Mouse (Mus musculus): ENCODE measurements around the gene Sik3. TPM values are rescaled to one million over a fixed set of nuclear protein-coding genes. Genes with fewer than 3 reads are reported as not detected.
"Not testable (repeated sequence)": the region's sequence is repeated elsewhere in the genome, so short reads cannot be mapped to it uniquely, and the experiment has no call there.

The Sik3 gene
- polyA plus RNA-seq, 1 experiment from 2014 or later: 9.6 TPM

DNA sequence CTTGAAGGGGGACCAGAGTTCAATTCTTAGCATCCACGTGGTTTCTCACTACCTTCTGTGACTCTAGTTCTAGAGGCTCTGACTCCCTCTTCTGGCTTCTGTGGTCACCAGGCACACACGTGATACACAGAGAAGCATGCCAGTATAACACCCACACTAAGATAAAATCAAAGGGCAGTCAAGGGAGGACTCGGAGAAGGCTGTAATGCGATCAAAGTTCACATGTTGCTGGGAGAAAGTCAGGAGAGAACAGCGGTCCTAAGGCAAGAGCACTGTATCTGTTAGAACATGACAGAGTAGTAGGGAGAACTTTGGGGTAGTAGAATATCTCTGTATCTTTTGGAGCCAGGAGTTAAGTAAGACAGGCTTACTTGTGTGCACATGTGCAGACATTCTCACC is 136.8 kb downstream of the Sik3 start:
- H3K4me3 ChIP-seq (ENCODE audit: low read depth, low read length): no peak overlapping the region
- H3K4me2 ChIP-seq (ENCODE audit: low read length): no peak overlapping the region
- no peak for DNase-seq (ENCODE audit: low spot score)
- H3K9ac ChIP-seq (ENCODE audit: low read length): no peak overlapping the region
- 80% methylated on average over 5 of the region's 5 CpGs for WGBS
- no peak overlapping the region for H3K27ac ChIP-seq (ENCODE audit: low read depth)
- H3K4me1 ChIP-seq (replicated peaks; ENCODE audit: control insufficient read depth, insufficient read depth, low read length): peaks cover 30% of the 10 kb centered on the region
- ATAC-seq (replicated peaks; ENCODE audit: low FRiP score, low TSS enrichment, low read depth): no peak
- H3K27me3 ChIP-seq (replicated peaks; ENCODE audit: control insufficient read depth, insufficient read depth, low read length): no peaks in the 10 kb centered on the region
- H3K36me3 ChIP-seq (ENCODE audit: control insufficient read depth, insufficient read depth, low read length): no peaks in the 10 kb centered on the region
- H3K9me3 ChIP-seq (ENCODE audit: control insufficient read depth, low read length): no peaks in the 10 kb centered on the region

DNA sequence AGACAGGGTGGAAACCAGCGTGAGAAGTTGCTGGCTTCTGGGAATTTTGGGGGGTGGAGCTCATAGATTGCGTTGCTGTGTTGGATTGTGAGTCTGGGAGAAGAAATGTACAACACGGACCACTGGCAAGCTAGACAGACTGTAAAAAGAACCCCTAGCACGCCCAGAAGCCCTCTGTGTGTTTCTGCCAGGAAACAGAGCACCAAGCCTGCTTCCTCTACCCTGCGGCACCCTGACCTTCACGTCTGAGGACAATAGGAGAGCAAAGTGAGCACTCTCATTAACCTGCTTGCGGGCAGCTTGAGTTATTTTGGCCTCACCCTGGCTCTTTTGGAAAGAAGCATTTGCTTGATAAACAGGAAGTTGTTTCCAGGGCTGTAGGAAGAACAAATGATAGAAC is 137.5 kb downstream of the Sik3 start:
- Histone ChIP-seq H3K9ac (ENCODE audit: low read length) (no peak overlapping the region), H3K4me3 (ENCODE audit: low read depth, low read length) (no peak overlapping the region), H3K9me3 (ENCODE audit: control insufficient read depth, low read length) (no peaks in the 10 kb centered on the region), H3K4me2 (ENCODE audit: low read length) (no peak overlapping the region), H3K36me3 (ENCODE audit: control insufficient read depth, insufficient read depth, low read length) (no peaks in the 10 kb centered on the region), H3K27ac (ENCODE audit: low read depth) (peak overlapping the region; percentile 80; the same call in 1 of the 2 replicates), H3K4me1 (replicated peaks; ENCODE audit: control insufficient read depth, insufficient read depth, low read length) (peaks cover 36% of the 10 kb centered on the region), H3K27me3 (replicated peaks; ENCODE audit: control insufficient read depth, insufficient read depth, low read length) (no peaks in the 10 kb centered on the region)
- WGBS: 68% methylated on average over 7 of the region's 7 CpGs
- DNase-seq (ENCODE audit: low spot score): no peak
- no peak for ATAC-seq (replicated peaks; ENCODE audit: low FRiP score, low TSS enrichment, low read depth)

DNA sequence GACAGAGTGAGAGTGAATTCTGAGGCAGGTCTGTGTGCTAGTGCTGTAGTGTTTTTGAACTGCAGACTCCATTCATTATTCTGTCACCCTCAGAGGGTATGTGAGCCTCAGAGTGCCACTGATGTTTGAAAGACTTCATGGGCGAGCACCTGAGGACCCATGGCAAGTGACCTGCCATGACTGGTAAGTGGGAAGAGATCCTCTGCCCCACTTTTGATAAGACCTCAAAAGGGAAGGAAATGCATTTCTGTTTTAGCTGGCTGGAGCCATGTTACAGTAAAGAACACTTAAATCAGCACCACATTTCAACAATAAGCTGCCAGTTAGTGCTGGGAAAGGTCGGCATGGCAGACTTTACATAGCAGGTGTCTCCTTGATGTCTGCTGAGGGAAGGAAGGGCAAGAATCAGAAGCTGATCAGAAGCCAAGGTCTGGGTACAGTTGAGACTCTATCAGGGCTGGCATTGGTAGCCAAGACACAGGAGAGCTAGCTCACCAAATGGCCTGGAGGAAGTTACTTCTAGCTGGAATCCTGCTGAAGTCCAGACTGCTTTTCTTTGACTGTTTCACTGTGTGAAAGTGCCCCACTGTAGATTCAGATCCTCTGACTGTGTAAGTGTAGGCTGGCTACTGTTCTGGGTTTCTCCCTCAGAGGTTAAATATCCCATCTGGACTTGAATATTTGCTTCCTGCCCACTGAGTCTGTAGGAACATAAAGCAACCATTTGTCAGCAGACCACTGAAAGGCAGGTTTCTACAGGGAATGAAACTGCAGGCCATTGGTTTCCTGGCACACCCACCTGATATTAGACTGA is 138.5 kb downstream of the Sik3 start:
- no peaks in the 10 kb centered on the region for H3K36me3 ChIP-seq (ENCODE audit: control insufficient read depth, insufficient read depth, low read length)
- no peak overlapping the region for H3K4me3 ChIP-seq (ENCODE audit: low read depth, low read length)
- ATAC-seq (replicated peaks; ENCODE audit: low FRiP score, low TSS enrichment, low read depth): no peak
- H3K9ac ChIP-seq (ENCODE audit: low read length): no peak overlapping the region
- 60% methylated on average over 2 of the region's 2 CpGs for WGBS
- no peaks in the 10 kb centered on the region for H3K27me3 ChIP-seq (replicated peaks; ENCODE audit: control insufficient read depth, insufficient read depth, low read length)
- H3K27ac ChIP-seq (ENCODE audit: low read depth): peak overlapping the region; percentile 80
- H3K4me1 ChIP-seq (replicated peaks; ENCODE audit: control insufficient read depth, insufficient read depth, low read length): peaks cover 39% of the 10 kb centered on the region
- no peaks in the 10 kb centered on the region for H3K9me3 ChIP-seq (ENCODE audit: control insufficient read depth, low read length)
- DNase-seq (ENCODE audit: low spot score): no peak
- peak overlapping the region; percentile 25; the same call in 1 of the 2 replicates for H3K4me2 ChIP-seq (ENCODE audit: low read length)

DNA sequence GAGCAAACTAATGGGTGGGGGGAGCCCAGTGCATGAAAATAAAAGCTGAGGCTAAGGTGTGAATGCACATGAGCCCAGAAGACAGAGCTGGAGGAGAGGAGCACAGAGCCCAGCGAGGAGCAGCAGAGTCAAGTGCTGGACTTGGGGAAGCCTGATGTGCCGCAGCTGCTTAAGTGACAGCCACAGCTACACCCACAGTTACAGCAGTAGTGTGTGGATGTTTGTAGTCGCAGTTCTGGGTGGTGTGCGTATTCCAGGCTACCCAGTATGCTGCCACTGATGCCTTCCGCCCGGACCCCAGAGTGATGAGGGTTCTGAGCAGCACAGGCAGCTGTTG is 139.1 kb downstream of the Sik3 start:
- DNase-seq (ENCODE audit: low spot score) (peak; percentile 65), ATAC-seq (replicated peaks; ENCODE audit: low FRiP score, low TSS enrichment, low read depth) (peak; percentile 67)
- Histone ChIP-seq H3K9me3 (ENCODE audit: control insufficient read depth, low read length) (no peaks in the 10 kb centered on the region), H3K9ac (ENCODE audit: low read length) (no peak overlapping the region), H3K4me2 (ENCODE audit: low read length) (peak overlapping the region; percentile 25; the same call in 1 of the 2 replicates), H3K27me3 (replicated peaks; ENCODE audit: control insufficient read depth, insufficient read depth, low read length) (no peaks in the 10 kb centered on the region), H3K27ac (ENCODE audit: low read depth) (peak overlapping the region; percentile 80), H3K36me3 (ENCODE audit: control insufficient read depth, insufficient read depth, low read length) (no peaks in the 10 kb centered on the region), H3K4me3 (ENCODE audit: low read depth, low read length) (no peak overlapping the region), H3K4me1 (replicated peaks; ENCODE audit: control insufficient read depth, insufficient read depth, low read length) (peaks cover 39% of the 10 kb centered on the region)
- WGBS: 46% methylated on average over 6 of the region's 6 CpGs

DNA sequence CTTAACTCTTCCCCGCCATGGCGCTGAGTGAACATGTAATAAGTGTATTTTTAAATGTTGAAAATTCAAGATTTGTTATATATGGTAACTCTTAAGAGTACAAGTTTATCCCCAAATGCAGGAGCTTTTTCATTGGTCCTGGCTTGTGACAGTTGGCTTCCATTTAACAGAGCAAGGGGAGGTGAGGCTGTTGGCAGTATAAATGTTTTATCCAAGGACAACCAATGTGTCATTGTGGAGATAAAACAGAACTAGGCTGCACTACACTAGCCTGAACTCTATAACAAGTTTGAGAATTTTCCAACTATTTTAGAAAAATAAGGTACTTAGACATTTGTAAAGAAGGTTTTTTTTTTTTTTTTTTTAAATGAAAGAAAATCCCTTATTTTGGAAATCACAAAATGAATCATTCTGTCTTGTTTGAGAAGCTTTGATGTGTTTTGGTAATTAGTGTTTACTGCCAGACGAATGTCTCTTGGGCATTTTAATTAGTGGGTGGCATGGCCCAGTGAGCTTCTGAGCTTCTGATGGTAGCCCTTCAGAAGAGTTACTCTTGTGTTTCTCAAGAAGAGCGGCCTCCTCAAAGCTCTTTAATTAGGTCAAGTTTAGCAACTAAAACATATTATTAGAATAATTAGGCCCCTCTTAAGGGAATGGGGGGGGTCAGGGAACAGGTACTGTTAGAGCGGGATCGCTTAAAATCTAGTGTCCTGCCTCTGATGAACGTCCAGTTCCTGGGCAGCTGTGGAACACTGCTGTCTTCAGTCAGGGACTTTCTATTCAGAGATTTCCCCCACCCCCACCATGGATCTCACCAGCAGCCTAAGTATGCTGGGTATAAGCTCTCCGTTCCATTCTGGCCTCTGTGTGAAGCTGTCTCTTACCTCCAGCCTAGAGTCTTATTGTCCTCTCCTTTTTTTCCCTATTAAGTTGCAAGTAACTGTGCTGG is 139.7 kb downstream of the Sik3 start:
- Histone ChIP-seq H3K36me3 (ENCODE audit: control insufficient read depth, insufficient read depth, low read length) (peaks cover 3% of the 10 kb centered on the region; the same call in 1 of the 2 replicates), H3K9ac (ENCODE audit: low read length) (no peak overlapping the region), H3K9me3 (ENCODE audit: control insufficient read depth, low read length) (no peaks in the 10 kb centered on the region), H3K4me2 (ENCODE audit: low read length) (peak overlapping the region; percentile 25; the same call in 1 of the 2 replicates), H3K27me3 (replicated peaks; ENCODE audit: control insufficient read depth, insufficient read depth, low read length) (no peaks in the 10 kb centered on the region), H3K4me1 (replicated peaks; ENCODE audit: control insufficient read depth, insufficient read depth, low read length) (peaks cover 39% of the 10 kb centered on the region), H3K4me3 (ENCODE audit: low read depth, low read length) (no peak overlapping the region), H3K27ac (ENCODE audit: low read depth) (peak overlapping the region; percentile 80)
- WGBS: 51% methylated on average over 8 of the region's 8 CpGs
- DNase-seq (ENCODE audit: low spot score): no peak
- peak; percentile 84 for ATAC-seq (replicated peaks; ENCODE audit: low FRiP score, low TSS enrichment, low read depth)

DNA sequence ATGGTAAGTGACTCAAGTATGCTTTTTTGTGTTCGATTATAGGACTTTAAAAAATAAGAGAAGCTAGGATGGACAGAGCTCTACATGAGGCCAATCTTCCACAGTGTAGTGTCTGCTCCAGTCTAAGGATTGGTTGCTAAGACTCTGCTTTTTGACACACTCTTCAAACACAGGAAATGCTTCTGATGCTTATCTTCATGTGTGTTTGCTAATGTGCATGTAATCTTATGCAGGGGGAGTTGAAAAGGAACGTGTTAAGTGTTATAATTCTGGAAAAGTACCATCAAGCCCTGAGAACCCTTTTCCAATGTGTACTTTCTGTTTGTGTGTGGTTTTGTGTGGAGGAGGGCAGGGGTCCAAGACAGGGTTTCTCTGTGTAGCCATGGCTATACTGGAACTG is 141.8 kb downstream of the Sik3 start:
- no peak for ATAC-seq (replicated peaks; ENCODE audit: low FRiP score, low TSS enrichment, low read depth)

DNA sequence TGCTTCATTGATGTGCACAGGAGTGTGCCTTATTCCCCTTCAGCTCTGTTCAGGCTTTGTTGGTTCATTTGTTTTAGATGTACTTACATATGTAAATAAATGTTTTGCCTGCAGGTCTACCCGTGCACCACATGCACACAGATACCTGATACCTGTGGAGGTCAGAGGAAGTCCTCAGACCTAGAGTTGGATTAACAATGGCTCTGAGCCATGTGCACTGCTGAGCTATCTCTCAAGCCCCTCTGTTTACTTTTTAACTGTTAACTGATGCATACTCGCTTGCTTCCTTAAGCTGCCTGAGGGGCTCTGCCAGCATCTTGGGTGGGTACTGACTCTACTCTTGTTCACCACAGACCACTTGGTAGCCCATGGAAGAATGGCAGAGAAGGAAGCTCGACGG is 142.4 kb downstream of the Sik3 start:
- Histone ChIP-seq H3K4me3 (ENCODE audit: low read depth, low read length) (no peak overlapping the region), H3K27ac (ENCODE audit: low read depth) (no peak overlapping the region), H3K9ac (ENCODE audit: low read length) (no peak overlapping the region), H3K36me3 (ENCODE audit: control insufficient read depth, insufficient read depth, low read length) (peaks cover 4% of the 10 kb centered on the region; the same call in 1 of the 2 replicates), H3K4me2 (ENCODE audit: low read length) (no peak overlapping the region), H3K9me3 (ENCODE audit: control insufficient read depth, low read length) (no peaks in the 10 kb centered on the region), H3K27me3 (replicated peaks; ENCODE audit: control insufficient read depth, insufficient read depth, low read length) (no peaks in the 10 kb centered on the region), H3K4me1 (replicated peaks; ENCODE audit: control insufficient read depth, insufficient read depth, low read length) (peaks cover 36% of the 10 kb centered on the region)
- WGBS: 48% methylated on average over 4 of the region's 4 CpGs
- DNase-seq (ENCODE audit: low spot score) (no peak), ATAC-seq (replicated peaks; ENCODE audit: low FRiP score, low TSS enrichment, low read depth) (no peak)

More for the DNA sequence above, 141.8 kb downstream of the Sik3 start:
- Histone ChIP-seq H3K9ac (ENCODE audit: low read length) (no peak overlapping the region), H3K4me2 (ENCODE audit: low read length) (no peak overlapping the region), H3K4me1 (replicated peaks; ENCODE audit: control insufficient read depth, insufficient read depth, low read length) (peaks cover 39% of the 10 kb centered on the region), H3K9me3 (ENCODE audit: control insufficient read depth, low read length) (no peaks in the 10 kb centered on the region), H3K27ac (ENCODE audit: low read depth) (no peak overlapping the region), H3K27me3 (replicated peaks; ENCODE audit: control insufficient read depth, insufficient read depth, low read length) (no peaks in the 10 kb centered on the region), H3K4me3 (ENCODE audit: low read depth, low read length) (no peak overlapping the region), H3K36me3 (ENCODE audit: control insufficient read depth, insufficient read depth, low read length) (peaks cover 4% of the 10 kb centered on the region; the same call in 1 of the 2 replicates)
- 54% methylated on average over 2 of the region's 2 CpGs for WGBS
- DNase-seq (ENCODE audit: low spot score): no peak

DNA sequence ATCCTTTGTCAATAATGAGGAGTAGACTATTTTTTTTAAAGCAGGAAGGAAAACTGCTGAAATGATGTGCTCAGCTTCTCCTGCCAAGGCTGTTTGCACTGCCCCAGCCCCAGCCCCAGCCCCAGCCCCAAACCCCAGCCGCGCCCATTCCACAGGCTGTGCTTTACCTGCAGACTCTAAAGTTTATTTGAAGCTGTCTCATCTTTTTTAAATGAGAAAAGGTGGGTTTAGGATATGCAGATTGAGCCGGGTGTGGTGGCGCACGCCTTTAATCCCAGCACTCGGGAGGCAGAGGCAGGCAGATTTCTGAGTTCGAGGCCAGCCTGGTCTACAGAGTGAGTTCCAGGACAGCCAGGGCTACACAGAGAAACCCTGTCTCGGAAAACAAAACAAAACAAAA is 143.2 kb downstream of the Sik3 start:
- ATAC-seq (replicated peaks; ENCODE audit: low FRiP score, low TSS enrichment, low read depth): not testable (repeated sequence)

More for the DNA sequence above, 143.2 kb downstream of the Sik3 start:
- H3K27ac ChIP-seq (ENCODE audit: low read depth); H3K27me3 ChIP-seq (replicated peaks; ENCODE audit: control insufficient read depth, insufficient read depth, low read length); H3K4me2 ChIP-seq (ENCODE audit: low read length); H3K9me3 ChIP-seq (ENCODE audit: control insufficient read depth, low read length); DNase-seq (ENCODE audit: low spot score); H3K4me3 ChIP-seq (ENCODE audit: low read depth, low read length); H3K9ac ChIP-seq (ENCODE audit: low read length); H3K36me3 ChIP-seq (ENCODE audit: control insufficient read depth, insufficient read depth, low read length): not testable (repeated sequence)
- WGBS: 94% methylated on average over 7 of the region's 8 CpGs
- peaks cover 28% of the 10 kb centered on the region for H3K4me1 ChIP-seq (replicated peaks; ENCODE audit: control insufficient read depth, insufficient read depth, low read length)

Measured in intestine, embryonic 14.5 days (tissue).